Mouse (Mus musculus): ENCODE data around the gene Wif1. TPM values are rescaled to one million over a fixed set of nuclear protein-coding genes. Genes with fewer than 3 reads are reported as not detected.

Wif1 gene
- polyA plus RNA-seq, 1 experiment from 2014 or later: 1.5 TPM

DNA sequence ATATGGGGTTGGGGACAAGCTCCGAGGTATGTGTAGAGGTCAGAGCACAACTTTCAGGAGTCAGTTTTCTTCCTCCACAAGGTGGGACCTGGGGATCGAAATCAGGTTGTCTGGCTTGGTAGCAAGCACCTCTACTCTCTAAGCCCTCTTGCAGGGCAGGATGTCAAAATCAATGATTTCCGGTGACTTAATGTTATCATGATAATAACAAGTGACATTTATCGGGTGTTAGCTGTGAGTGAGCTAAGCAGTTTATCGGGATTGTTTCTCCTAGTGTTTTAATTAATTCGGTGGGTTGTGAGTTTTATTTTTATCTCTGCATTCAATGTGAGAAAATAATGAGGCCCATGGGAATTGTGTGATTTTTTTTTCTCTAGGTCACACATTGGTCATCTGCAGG, 18.3 kb downstream of the Wif1 start:
- H3K4me1 ChIP-seq (replicated peaks): peaks cover 6% of the 10 kb centered on the region; the same call in 1 of the 2 replicates
- no peaks in the 10 kb centered on the region for H3K27me3 ChIP-seq (ENCODE audit: insufficient read depth, poor library complexity, severe bottlenecking)
- no peak for DNase-seq (ENCODE audit: low spot score)
- H3K9me3 ChIP-seq: no peaks in the 10 kb centered on the region
- 93% methylated on average over 6 of the region's 6 CpGs for WGBS
- no peaks in the 10 kb centered on the region for H3K36me3 ChIP-seq
- no peak overlapping the region for H3K27ac ChIP-seq
- no peak overlapping the region for H3K4me3 ChIP-seq

- no peak overlapping the region for H3K27ac ChIP-seq
- no peaks in the 10 kb centered on the region for H3K27me3 ChIP-seq (ENCODE audit: insufficient read depth, poor library complexity, severe bottlenecking)
- WGBS: 67% methylated on average over 13 of the region's 13 CpGs
- no peaks in the 10 kb centered on the region for H3K9me3 ChIP-seq
- H3K4me3 ChIP-seq: no peak overlapping the region
- no peaks in the 10 kb centered on the region for H3K36me3 ChIP-seq
- DNase-seq (ENCODE audit: low spot score): no peak
- peaks cover 6% of the 10 kb centered on the region; the same call in 1 of the 2 replicates for H3K4me1 ChIP-seq (replicated peaks)
Observed at GRCm38 (mm10) chr10:121055452-121056188, 21.9 kb downstream of the Wif1 start.

- WGBS: 82% methylated on average over 6 of the region's 6 CpGs
- Histone ChIP-seq H3K4me1 (replicated peaks) (peaks cover 6% of the 10 kb centered on the region; the same call in 1 of the 2 replicates), H3K27me3 (ENCODE audit: insufficient read depth, poor library complexity, severe bottlenecking) (no peaks in the 10 kb centered on the region), H3K4me3 (no peak overlapping the region), H3K9me3 (no peaks in the 10 kb centered on the region), H3K36me3 (no peaks in the 10 kb centered on the region), H3K27ac (no peak overlapping the region)
- no peak for DNase-seq (ENCODE audit: low spot score)
Observed at GRCm38 (mm10) chr10:121056823-121057222, 23.1 kb downstream of the Wif1 start.

- WGBS: 78% methylated on average over 23 of the region's 23 CpGs
- peaks cover 6% of the 10 kb centered on the region; the same call in 1 of the 2 replicates for H3K4me1 ChIP-seq (replicated peaks)
- no peak overlapping the region for H3K4me3 ChIP-seq
- no peaks in the 10 kb centered on the region for H3K9me3 ChIP-seq
- DNase-seq (ENCODE audit: low spot score): peak; percentile 8
- no peaks in the 10 kb centered on the region for H3K27me3 ChIP-seq (ENCODE audit: insufficient read depth, poor library complexity, severe bottlenecking)
- H3K27ac ChIP-seq: no peak overlapping the region
- H3K36me3 ChIP-seq: no peaks in the 10 kb centered on the region
Observed at GRCm38 (mm10) chr10:121059043-121060003, 25.6 kb downstream of the Wif1 start.

DNA sequence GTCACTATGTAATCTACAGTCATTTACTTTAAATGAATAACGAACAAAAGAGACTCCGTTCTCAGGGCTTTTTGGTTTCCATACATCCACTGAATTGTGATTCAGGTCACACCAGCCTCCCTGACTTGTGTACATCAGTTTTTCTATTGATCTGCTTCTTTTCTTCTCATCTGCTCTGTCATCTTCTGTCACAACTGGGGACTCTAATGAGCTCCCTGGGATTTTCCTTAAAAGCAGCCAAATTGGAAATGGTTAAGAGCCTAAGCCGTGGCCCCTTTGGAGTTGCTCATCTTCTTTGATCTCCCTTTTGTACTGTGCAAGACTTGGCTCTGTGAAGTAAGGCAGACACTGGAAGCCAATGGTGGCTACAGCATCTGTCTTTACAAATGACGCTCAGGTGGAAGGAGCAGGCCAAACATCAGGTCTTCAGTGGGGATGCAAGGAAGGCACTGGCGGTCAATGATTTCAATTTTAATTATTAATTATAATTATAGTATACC, 27.6 kb downstream of the Wif1 start:
- Histone ChIP-seq H3K27me3 (ENCODE audit: insufficient read depth, poor library complexity, severe bottlenecking) (no peaks in the 10 kb centered on the region), H3K4me3 (no peak overlapping the region), H3K4me1 (replicated peaks) (no peaks in the 10 kb centered on the region), H3K27ac (no peak overlapping the region), H3K9me3 (no peaks in the 10 kb centered on the region), H3K36me3 (no peaks in the 10 kb centered on the region)
- 84% methylated on average over 5 of the region's 5 CpGs for WGBS
- no peak for DNase-seq (ENCODE audit: low spot score)

GRCm38 (mm10) chr10:121062704-121063103, 28.9 kb downstream of the Wif1 start:
- no peaks in the 10 kb centered on the region for H3K4me1 ChIP-seq (replicated peaks)
- H3K9me3 ChIP-seq: no peaks in the 10 kb centered on the region
- WGBS: 82% methylated on average over 8 of the region's 8 CpGs
- H3K27ac ChIP-seq: no peak overlapping the region
- DNase-seq (ENCODE audit: low spot score): no peak
- H3K36me3 ChIP-seq: no peaks in the 10 kb centered on the region
- no peak overlapping the region for H3K4me3 ChIP-seq
- H3K27me3 ChIP-seq (ENCODE audit: insufficient read depth, poor library complexity, severe bottlenecking): no peaks in the 10 kb centered on the region

DNA sequence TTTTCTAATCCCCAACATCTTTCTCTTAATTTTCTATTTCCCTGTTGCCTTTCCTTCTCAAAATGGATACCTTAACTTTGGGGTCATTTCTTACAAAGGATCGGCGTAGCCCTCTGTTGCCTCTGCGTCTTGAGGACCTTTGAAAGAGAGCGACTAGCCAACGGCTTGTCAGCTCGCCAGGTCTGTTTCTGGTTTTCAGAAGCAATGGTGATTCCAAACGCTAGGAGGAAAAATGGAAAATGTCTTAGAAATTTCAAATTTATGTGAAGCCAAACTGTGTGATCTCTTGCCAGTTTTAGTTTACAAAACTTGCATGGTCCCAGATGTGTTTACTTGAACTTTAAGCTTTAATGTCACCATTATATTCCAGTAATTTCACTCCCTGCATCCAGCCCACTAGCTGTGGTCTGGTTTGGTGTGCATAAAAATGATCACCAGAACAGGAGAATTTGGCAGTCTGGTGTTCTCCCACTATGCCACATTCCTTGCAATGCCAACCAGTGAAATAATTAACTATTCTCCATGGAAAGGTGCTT, 33.7 kb downstream of the Wif1 start:
- Histone ChIP-seq H3K27ac (no peak overlapping the region), H3K27me3 (ENCODE audit: insufficient read depth, poor library complexity, severe bottlenecking) (no peaks in the 10 kb centered on the region)

GRCm38 (mm10) chr10:121068003-121068402, 34.2 kb downstream of the Wif1 start:
- Histone ChIP-seq H3K9me3 (no peaks in the 10 kb centered on the region), H3K27ac (no peak overlapping the region), H3K27me3 (ENCODE audit: insufficient read depth, poor library complexity, severe bottlenecking) (no peaks in the 10 kb centered on the region), H3K36me3 (no peaks in the 10 kb centered on the region), H3K4me3 (no peak overlapping the region), H3K4me1 (replicated peaks) (no peaks in the 10 kb centered on the region)
- 63% methylated on average over 1 of the region's 1 CpGs for WGBS
- no peak for DNase-seq (ENCODE audit: low spot score)

More for the DNA sequence above, 33.7 kb downstream of the Wif1 start:
- Histone ChIP-seq H3K9me3 (no peaks in the 10 kb centered on the region), H3K4me3 (no peak overlapping the region), H3K36me3 (no peaks in the 10 kb centered on the region), H3K4me1 (replicated peaks) (no peaks in the 10 kb centered on the region)
- WGBS: 88% methylated on average over 7 of the region's 7 CpGs
- no peak for DNase-seq (ENCODE audit: low spot score)

DNA sequence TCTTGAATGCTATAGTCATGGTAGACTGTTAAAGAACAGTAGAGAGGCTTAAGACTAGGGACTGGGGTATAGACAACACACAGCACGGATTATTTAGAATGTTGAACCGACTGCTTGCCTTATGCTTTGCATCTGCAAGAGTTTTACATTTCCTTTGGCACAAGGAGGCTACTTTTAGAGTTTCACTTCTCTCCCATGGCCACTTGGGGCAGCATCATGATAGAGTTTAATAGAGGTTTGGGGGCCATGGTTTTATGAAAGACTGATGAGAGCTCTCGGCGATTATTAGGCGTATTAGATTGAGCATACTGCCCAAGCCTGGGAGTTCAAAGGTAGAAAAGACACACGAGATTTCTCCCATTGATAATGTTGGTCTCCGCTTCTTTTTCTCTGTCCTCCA, 37.0 kb downstream of the Wif1 start:
- no peaks in the 10 kb centered on the region for H3K27me3 ChIP-seq (ENCODE audit: insufficient read depth, poor library complexity, severe bottlenecking)
- WGBS: 69% methylated on average over 7 of the region's 7 CpGs
- DNase-seq (ENCODE audit: low spot score): no peak
- H3K27ac ChIP-seq: no peak overlapping the region
- no peaks in the 10 kb centered on the region for H3K4me1 ChIP-seq (replicated peaks)
- no peaks in the 10 kb centered on the region for H3K36me3 ChIP-seq
- no peak overlapping the region for H3K4me3 ChIP-seq
- no peaks in the 10 kb centered on the region for H3K9me3 ChIP-seq

GRCm38 (mm10) chr10:121080500-121080899, 46.7 kb downstream of the Wif1 start:
- WGBS: 92% methylated on average over 9 of the region's 9 CpGs
- H3K4me1 ChIP-seq (replicated peaks): no peaks in the 10 kb centered on the region
- no peak for DNase-seq (ENCODE audit: low spot score)
- H3K9me3 ChIP-seq: peaks cover 7% of the 10 kb centered on the region; the same call in 1 of the 2 replicates
- H3K4me3 ChIP-seq: no peak overlapping the region
- H3K36me3 ChIP-seq: no peaks in the 10 kb centered on the region
- H3K27me3 ChIP-seq (ENCODE audit: insufficient read depth, poor library complexity, severe bottlenecking): no peaks in the 10 kb centered on the region
- H3K27ac ChIP-seq: no peak overlapping the region

DNA sequence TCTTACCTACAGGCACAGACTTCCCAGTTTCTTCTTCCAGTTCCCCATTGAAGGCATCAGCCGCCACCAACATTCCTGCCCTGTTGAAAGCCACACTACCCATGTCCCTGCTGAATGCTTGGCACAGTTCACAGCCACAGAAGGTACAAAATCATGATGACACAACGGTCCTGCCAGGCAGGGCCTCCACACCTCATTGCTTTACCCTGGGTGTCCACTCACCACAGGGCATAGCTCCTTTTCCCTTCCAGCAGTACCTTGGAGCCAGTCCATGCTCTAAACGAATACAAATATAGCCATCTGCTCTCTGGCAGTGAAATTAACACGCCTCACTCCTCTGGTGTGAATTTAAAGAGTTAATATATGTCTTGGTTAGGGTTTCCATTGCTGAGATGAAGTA, 49.1 kb downstream of the Wif1 start:
- 92% methylated on average over 4 of the region's 4 CpGs for WGBS
- DNase-seq (ENCODE audit: low spot score): no peak
- Histone ChIP-seq H3K36me3 (no peaks in the 10 kb centered on the region), H3K9me3 (no peaks in the 10 kb centered on the region), H3K27me3 (ENCODE audit: insufficient read depth, poor library complexity, severe bottlenecking) (no peaks in the 10 kb centered on the region), H3K27ac (no peak overlapping the region), H3K4me1 (replicated peaks) (no peaks in the 10 kb centered on the region), H3K4me3 (no peak overlapping the region)

- H3K4me3 ChIP-seq: no peak overlapping the region
- no peaks in the 10 kb centered on the region for H3K27me3 ChIP-seq (ENCODE audit: insufficient read depth, poor library complexity, severe bottlenecking)
- H3K4me1 ChIP-seq (replicated peaks): no peaks in the 10 kb centered on the region
- no peak for DNase-seq (ENCODE audit: low spot score)
- 66% methylated on average over 10 of the region's 10 CpGs for WGBS
- H3K36me3 ChIP-seq: no peaks in the 10 kb centered on the region
- no peak overlapping the region for H3K27ac ChIP-seq
- no peaks in the 10 kb centered on the region for H3K9me3 ChIP-seq
Observed at GRCm38 (mm10) chr10:121083512-121083911, 49.8 kb downstream of the Wif1 start.

Measured in hindbrain, embryonic 10.5 days (tissue).